8 mouse cellular contexts compared by ENCODE assay signal in the genomic region with DNA sequence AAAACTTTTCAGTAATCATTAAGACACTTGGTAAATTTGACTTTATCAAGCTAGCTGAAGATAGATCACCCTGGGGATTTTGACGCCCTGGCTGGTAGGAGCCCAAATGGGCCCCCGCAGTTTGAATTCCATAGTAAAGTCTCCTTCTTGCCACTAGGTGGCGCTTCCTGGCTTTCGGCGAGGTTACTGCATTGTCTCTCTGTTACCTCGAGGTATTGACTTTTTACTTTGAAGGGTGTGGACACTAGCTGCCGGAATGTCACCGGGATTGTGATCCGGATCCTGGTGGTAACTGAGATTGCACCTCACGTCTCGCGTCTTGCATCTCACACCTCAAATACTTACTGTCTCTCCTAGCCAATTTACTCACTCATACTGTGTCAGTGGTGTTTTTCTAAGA. TPM values are rescaled to one million over a fixed set of nuclear protein-coding genes. Genes with fewer than 3 reads are reported as not detected.
A peak's percentile ranks its signal among the peaks of the same experiment; 100 is the strongest.
DNase-seq lines count a peak whose midpoint lies in the region; ATAC-seq and TF ChIP-seq lines count a peak whose summit lies in the region.

No protein-coding gene starts in this region.

- 5% methylated on average over 12 of the region's 12 CpGs for WGBS in forebrain, embryonic 13.5 days
- 8% methylated on average over 12 of the region's 12 CpGs for whole genome bisulfite sequencing in midbrain, embryonic 10.5 days
- WGBS in stomach, embryonic 16.5 days, result 3% methylated on average over 12 of the region's 12 CpGs

- H3K27me3 ChIP-seq in forebrain, embryonic 13.5 days, result no peaks in the 10 kb centered on the region
- no peaks in the 10 kb centered on the region for H3K27me3 ChIP-seq in midbrain, embryonic 10.5 days (ENCODE audit: low read depth, poor library complexity, severe bottlenecking)
- no peaks in the 10 kb centered on the region for H3K27me3 ChIP-seq in stomach, embryonic 16.5 days (ENCODE audit: control insufficient read depth, insufficient read depth, low read length)

- H3K4me2 ChIP-seq in forebrain, embryonic 13.5 days, result peak overlapping the region; percentile 20; the same call in 1 of the 2 replicates
- peak overlapping the region; percentile 29; the same call in 1 of the 2 replicates for H3K4me2 ChIP-seq in stomach, embryonic 16.5 days (ENCODE audit: low read depth, low read length)

- no peak overlapping the region for H3K4me3 ChIP-seq in bone marrow macrophage, adult 2 months (ENCODE audit: insufficient read depth, low read length)
- H3K4me3 ChIP-seq in forebrain, embryonic 13.5 days, result no peak overlapping the region
- H3K4me3 ChIP-seq in midbrain, embryonic 10.5 days, result no peak overlapping the region
- H3K4me3 ChIP-seq in stomach, embryonic 16.5 days (replicated peaks; ENCODE audit: low read length), result no peak overlapping the region

- ATAC-seq in forebrain, embryonic 13.5 days, result peak; percentile 51; the same call in 1 of the 2 replicates
- ATAC-seq in stomach, embryonic 16.5 days (ENCODE audit: insufficient read depth, low FRiP score), result peak; percentile 29; the same call in 1 of the 2 replicates

- intact Hi-C loops in heart, postnatal 25 days (cut with DNase I), result loop anchor here (2.0 to 5.0 kb wide), 3 partner anchors 69 to 491 kb away; no protein-coding TSS in a partner anchor
- intact Hi-C loops in left cerebral cortex, postnatal 36 days (cut with DNase I), result loop anchor here (10.0 kb wide), 1 partner anchor 183 kb away; no protein-coding TSS in a partner anchor

- H3K9ac ChIP-seq in forebrain, embryonic 13.5 days, result no peak overlapping the region
- 0 out of 2 replicates have a peak overlapping the region, but pooled peaks have one; percentile 46 for H3K9ac ChIP-seq in stomach, embryonic 16.5 days (ENCODE audit: low read length)

- peak; percentile 87 for TF ChIP-seq CTCF in bone marrow macrophage, adult 2 months (IDR thresholded peaks at IDR 0.05; ENCODE audit: low read depth, low read length)

- peak; percentile 43 for DNase-seq in right cerebral cortex, adult 18-20 months
- no peak for DNase-seq in right cerebral cortex, postnatal 36 days (ENCODE audit: low spot score in 2 of 2)
- DNase-seq in heart, postnatal 25 days (ENCODE audit: low spot score), result peak; percentile 36
- peak; percentile 22 to 40 for DNase-seq in left cerebral cortex, postnatal 36 days (ENCODE audit: low spot score in 2 of 2)
- DNase-seq in midbrain, embryonic 10.5 days (ENCODE audit: low spot score), result peak; percentile 56

- H3K4me1 ChIP-seq in bone marrow macrophage, adult 2 months (ENCODE audit: control insufficient read depth, insufficient read depth, low read length), result peaks cover under 1% of the 10 kb centered on the region
- H3K4me1 ChIP-seq in forebrain, embryonic 13.5 days, result no peaks in the 10 kb centered on the region
- no peaks in the 10 kb centered on the region for H3K4me1 ChIP-seq in midbrain, embryonic 10.5 days
- H3K4me1 ChIP-seq in stomach, embryonic 16.5 days (ENCODE audit: control insufficient read depth, insufficient read depth, low read length), result 0 out of 2 replicates have a peak, but pooled peaks cover 3% of the 10 kb centered on the region

- H3K9me3 ChIP-seq in forebrain, embryonic 13.5 days (replicated peaks), result no peaks in the 10 kb centered on the region
- no peaks in the 10 kb centered on the region for H3K9me3 ChIP-seq in midbrain, embryonic 10.5 days (replicated peaks)
- H3K9me3 ChIP-seq in stomach, embryonic 16.5 days (replicated peaks; ENCODE audit: control insufficient read depth, low read length), result no peaks in the 10 kb centered on the region

- no peak for TF ChIP-seq POLR2A in bone marrow macrophage, adult 2 months (IDR thresholded peaks at IDR 0.05; ENCODE audit: borderline replicate concordance, low read depth, low read length)

- H3K27ac ChIP-seq in bone marrow macrophage, adult 2 months (ENCODE audit: insufficient read depth, low read depth, low read length), result no peak overlapping the region
- H3K27ac ChIP-seq in forebrain, embryonic 13.5 days, result no peak overlapping the region
- H3K27ac ChIP-seq in midbrain, embryonic 10.5 days (replicated peaks), result no peak overlapping the region
- H3K27ac ChIP-seq in stomach, embryonic 16.5 days (ENCODE audit: low read length), result no peak overlapping the region

- H3K36me3 ChIP-seq in forebrain, embryonic 13.5 days (ENCODE audit: poor library complexity, severe bottlenecking), result no peaks in the 10 kb centered on the region
- H3K36me3 ChIP-seq in midbrain, embryonic 10.5 days, result no peaks in the 10 kb centered on the region
- H3K36me3 ChIP-seq in stomach, embryonic 16.5 days (ENCODE audit: control insufficient read depth, insufficient read depth, low read length), result no peaks in the 10 kb centered on the region

RNA-seq across cellular contexts. Expression of gene Slain2, which starts 22.6 kb away (rescaled TPM):
- 34.1 and 39.0 TPM in 2 replicates for polyA plus RNA-seq in bone marrow macrophage, adult 2 months (2012; ENCODE audit: insufficient read depth, insufficient read length, missing spikeins)
- polyA plus RNA-seq in forebrain, embryonic 13.5 days (2015; fragmentation: Nextera tagmentation; extraction: Ambion mirVana), result 14.4 and 14.7 TPM in 2 replicates
- total RNA-seq in heart, postnatal 25 days (2021), result 100 to 1,000 TPM; 143 to 145 TPM
- total RNA-seq in left cerebral cortex, postnatal 36 days (2021), result 10 to 100 TPM; 22.6 to 26.0 TPM
- polyA plus RNA-seq in midbrain, embryonic 10.5 days (2016; fragmentation: Nextera tagmentation; extraction: Ambion mirVana), result 16.2 and 16.5 TPM in 2 replicates
- 9.3 and 11.6 TPM in 2 replicates for polyA plus RNA-seq in stomach, embryonic 16.5 days (2015; fragmentation: Nextera tagmentation; extraction: Ambion mirVana)

RNA-seq across cellular contexts. Expression of gene Tec, which starts 23.3 kb away (rescaled TPM):
- polyA plus RNA-seq in bone marrow macrophage, adult 2 months (2012; ENCODE audit: insufficient read depth, insufficient read length, missing spikeins), result 68.4 and 71.7 TPM in 2 replicates
- 3.1 TPM in 2 replicates for polyA plus RNA-seq in forebrain, embryonic 13.5 days (2015; fragmentation: Nextera tagmentation; extraction: Ambion mirVana)
- 10 to 100 TPM; 13.9 to 15.8 TPM for total RNA-seq in heart, postnatal 25 days (2021)
- total RNA-seq in left cerebral cortex, postnatal 36 days (2021), result 1 to 10 TPM; 4.2 to 4.8 TPM
- 3.2 and 4.6 TPM in 2 replicates for polyA plus RNA-seq in midbrain, embryonic 10.5 days (2016; fragmentation: Nextera tagmentation; extraction: Ambion mirVana)
- polyA plus RNA-seq in stomach, embryonic 16.5 days (2015; fragmentation: Nextera tagmentation; extraction: Ambion mirVana), result 12.5 and 13.0 TPM in 2 replicates

Comparison
In these comparisons a context has a peak if more than half of its experiments do, and no peak if none do; other contexts are left out.
1. DNase-seq: peak in right cerebral cortex, adult 18-20 months (single experiment), heart, postnatal 25 days (single experiment), left cerebral cortex, postnatal 36 days (2 of 2) and midbrain, embryonic 10.5 days (single experiment); none in right cerebral cortex, postnatal 36 days (0 of 2).